Mouse (Mus musculus): ENCODE measurements around the gene Ddx24. TPM values are rescaled to one million over a fixed set of nuclear protein-coding genes. Genes with fewer than 3 reads are reported as not detected.

Ddx24 gene
- 73.9 TPM for polyA plus RNA-seq (2015; fragmentation: Illumina TruSeq; extraction: RNeasy Lipid Tissue Mini Kit (QIAGEN cat#74804); ENCODE audit: insufficient read depth, low replicate concordance)

DNA sequence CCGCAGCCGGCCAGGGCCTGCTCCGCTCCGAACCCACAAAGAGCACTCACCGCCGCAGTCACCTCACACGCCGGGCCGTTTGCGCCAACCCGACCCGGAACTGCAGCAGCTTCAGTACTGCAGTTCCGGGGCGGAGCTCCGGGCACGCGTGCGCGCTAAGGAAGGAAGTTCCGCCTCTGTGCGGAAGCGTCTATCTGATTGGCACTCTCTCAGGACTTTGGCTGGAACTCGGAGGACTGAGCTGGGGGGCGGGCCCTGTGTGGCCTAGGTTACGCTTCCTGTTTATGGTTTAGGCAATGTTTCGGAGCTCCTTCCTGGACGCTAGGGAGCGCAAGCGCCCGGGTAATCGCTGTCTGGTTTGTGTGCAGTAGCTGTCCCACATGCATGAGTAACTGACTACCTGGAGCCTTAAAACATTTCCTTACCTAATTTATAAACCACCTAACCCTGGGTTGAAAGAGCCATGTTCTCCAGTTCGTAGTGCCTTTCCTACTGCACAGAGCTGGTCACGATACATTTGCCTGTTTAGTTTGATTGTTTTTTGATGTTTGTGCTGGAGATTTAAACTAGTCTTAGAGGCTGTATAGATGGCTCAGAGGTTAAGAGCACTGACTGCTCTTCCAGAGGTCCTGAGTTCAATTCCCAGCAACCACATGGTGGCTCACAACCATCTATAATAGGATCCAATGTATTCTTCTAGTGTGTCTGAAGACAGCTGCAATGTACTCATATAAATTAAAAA lies at the start of gene Ddx24:
Ddx24 (minus strand) TSS at position 102 of the 742 bp plus-strand sequence.

DNA sequence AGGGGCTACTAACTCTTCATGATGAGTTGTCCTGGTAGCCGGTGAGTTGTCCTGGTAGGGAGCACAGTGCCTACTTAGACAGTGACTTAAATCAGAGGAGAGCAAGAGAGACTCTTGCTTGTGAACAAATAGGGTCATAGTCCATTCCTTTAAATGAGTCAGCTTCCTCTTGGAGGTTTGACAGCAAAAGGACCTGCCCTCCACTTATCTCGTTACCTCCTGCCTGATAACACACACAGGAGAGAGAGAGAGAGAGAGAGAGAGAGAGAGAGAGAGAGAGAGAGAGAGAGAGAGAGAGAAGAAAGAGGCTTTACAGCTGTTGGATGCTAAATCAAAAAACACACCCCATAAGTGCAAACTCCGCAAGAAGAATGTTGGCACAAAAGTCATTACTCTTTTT lies 31.5 kb upstream of the Ddx24 start, which contains the start of gene Ifi27l2b:
Ifi27l2b (minus strand) TSS at position 84 of the 400 bp plus-strand sequence.

DNA sequence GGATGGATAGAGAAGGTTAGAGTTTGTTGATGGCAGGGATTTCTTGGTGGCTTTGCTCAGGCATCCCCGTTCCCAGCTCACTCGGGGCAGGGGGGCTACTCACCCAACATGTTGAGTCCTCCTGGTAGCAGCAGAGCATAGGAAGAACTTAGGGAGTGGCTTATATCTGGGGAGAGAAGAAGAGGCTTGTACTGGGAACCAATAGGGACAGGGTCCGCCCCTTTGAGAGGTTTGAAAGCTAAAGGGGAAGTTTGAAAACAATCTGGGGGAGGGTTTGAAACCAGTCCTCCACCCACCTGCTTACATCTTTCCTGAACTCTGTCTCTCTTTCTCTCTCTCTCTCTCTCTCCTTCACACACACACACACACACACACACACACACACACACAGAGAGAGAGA lies 17.9 kb upstream of the Ddx24 start, which contains the start of gene Ifi27l2a:
Ifi27l2a (minus strand) TSS at position 157 of the 400 bp plus-strand sequence.

DNA sequence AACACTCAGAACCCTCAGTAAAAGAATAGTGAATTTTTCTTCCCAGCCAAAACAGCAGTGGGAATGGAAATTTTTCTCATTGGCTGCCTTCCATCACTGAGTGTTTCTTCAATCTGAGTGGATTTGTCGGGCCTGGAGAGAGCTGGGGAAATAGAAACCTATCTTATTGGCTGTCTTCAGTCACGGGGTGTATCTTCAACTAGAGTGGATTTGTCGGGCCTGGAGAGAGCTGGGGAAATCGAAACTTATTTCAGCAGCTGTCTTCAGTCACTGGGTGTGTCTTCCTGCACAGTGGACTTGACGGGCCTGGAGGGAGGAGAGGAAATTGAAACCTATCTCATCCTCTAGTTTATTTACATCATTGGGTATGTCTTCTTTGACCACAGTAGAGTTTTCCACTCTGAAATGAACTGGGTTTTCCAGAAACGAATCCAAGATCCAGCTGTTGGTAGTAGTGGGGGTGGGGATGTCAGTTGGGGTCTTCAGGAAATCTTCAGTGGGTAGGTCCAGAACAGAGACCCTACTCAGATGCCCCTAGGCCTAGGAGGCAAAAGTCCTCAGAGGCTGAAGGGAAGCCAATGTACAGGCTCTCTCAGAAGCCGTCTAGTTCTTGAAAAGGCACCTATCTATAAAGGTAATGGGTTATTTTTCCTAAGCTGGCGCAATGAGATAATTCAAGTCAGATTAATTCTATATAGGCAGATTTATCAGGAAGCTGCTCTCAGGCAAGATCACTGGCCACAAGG lies 8.5 kb upstream of the Ddx24 start, which contains the start of gene Ifi27:
Ifi27 (plus strand) TSS at position 226 of the 746 bp plus-strand sequence.

GRCm38 (mm10) chr12:103407720-103408119 lies 17.9 kb downstream of the Ddx24 start, which contains the start of gene 9330161L09Rik:
9330161L09Rik (minus strand) TSS chr12:103407820.

GRCm38 (mm10) chr12:103388505-103389347 lies 36.9 kb downstream of the Ddx24 start, which contains the start of gene Otub2:
Otub2 (plus strand) TSS chr12:103388682.

Other genes starting within 250 kb of the Ddx24 start
- not detected for gene Prima1, start 183.7 kb downstream of the Ddx24 start, polyA plus RNA-seq (2015; fragmentation: Illumina TruSeq; extraction: RNeasy Lipid Tissue Mini Kit (QIAGEN cat#74804); ENCODE audit: insufficient read depth, low replicate concordance)
- gene Fam181a, start 114.9 kb downstream of the Ddx24 start, polyA plus RNA-seq (2015; fragmentation: Illumina TruSeq; extraction: RNeasy Lipid Tissue Mini Kit (QIAGEN cat#74804); ENCODE audit: insufficient read depth, low replicate concordance), result not detected
- 18.4 TPM for gene Asb2, start 69.8 kb downstream of the Ddx24 start, polyA plus RNA-seq (2015; fragmentation: Illumina TruSeq; extraction: RNeasy Lipid Tissue Mini Kit (QIAGEN cat#74804); ENCODE audit: insufficient read depth, low replicate concordance)
- gene Otub2, start 37.1 kb downstream of the Ddx24 start, polyA plus RNA-seq (2015; fragmentation: Illumina TruSeq; extraction: RNeasy Lipid Tissue Mini Kit (QIAGEN cat#74804); ENCODE audit: insufficient read depth, low replicate concordance), result 7.5 TPM
- 0.41 TPM for gene 9330161L09Rik, start 18.0 kb downstream of the Ddx24 start, polyA plus RNA-seq (2015; fragmentation: Illumina TruSeq; extraction: RNeasy Lipid Tissue Mini Kit (QIAGEN cat#74804); ENCODE audit: insufficient read depth, low replicate concordance)
- gene Ifi27, start 8.4 kb upstream of the Ddx24 start, polyA plus RNA-seq (2015; fragmentation: Illumina TruSeq; extraction: RNeasy Lipid Tissue Mini Kit (QIAGEN cat#74804); ENCODE audit: insufficient read depth, low replicate concordance), result 191 TPM
- 204 TPM for gene Ifi27l2a, start 17.9 kb upstream of the Ddx24 start, polyA plus RNA-seq (2015; fragmentation: Illumina TruSeq; extraction: RNeasy Lipid Tissue Mini Kit (QIAGEN cat#74804); ENCODE audit: insufficient read depth, low replicate concordance)
- gene Ifi27l2b, start 31.4 kb upstream of the Ddx24 start, polyA plus RNA-seq (2015; fragmentation: Illumina TruSeq; extraction: RNeasy Lipid Tissue Mini Kit (QIAGEN cat#74804); ENCODE audit: insufficient read depth, low replicate concordance), result not detected
- 1.2 TPM for gene Ppp4r4, start 106.5 kb upstream of the Ddx24 start, polyA plus RNA-seq (2015; fragmentation: Illumina TruSeq; extraction: RNeasy Lipid Tissue Mini Kit (QIAGEN cat#74804); ENCODE audit: insufficient read depth, low replicate concordance)
- 2.3 TPM for gene Serpina10, start 205.6 kb upstream of the Ddx24 start, polyA plus RNA-seq (2015; fragmentation: Illumina TruSeq; extraction: RNeasy Lipid Tissue Mini Kit (QIAGEN cat#74804); ENCODE audit: insufficient read depth, low replicate concordance)
- gene Serpina6, start 231.4 kb upstream of the Ddx24 start, polyA plus RNA-seq (2015; fragmentation: Illumina TruSeq; extraction: RNeasy Lipid Tissue Mini Kit (QIAGEN cat#74804); ENCODE audit: insufficient read depth, low replicate concordance), result not detected